Mouse (Mus musculus): ENCODE results near the gene Slc4a1.

Gene Slc4a1

GRCm38 (mm10) chr11:102375196-102376173, 9.5 kb upstream of the Slc4a1 start:
- no peak for DNase-seq (ENCODE audit: low spot score)

- no peak for DNase-seq (ENCODE audit: low spot score)
These were observed 8.2 kb upstream of the Slc4a1 start for GRCm38 (mm10) chr11:102374108-102374725.

GRCm38 (mm10) chr11:102373646-102374045, 7.6 kb upstream of the Slc4a1 start:
- no peak for DNase-seq (ENCODE audit: low spot score)

DNA sequence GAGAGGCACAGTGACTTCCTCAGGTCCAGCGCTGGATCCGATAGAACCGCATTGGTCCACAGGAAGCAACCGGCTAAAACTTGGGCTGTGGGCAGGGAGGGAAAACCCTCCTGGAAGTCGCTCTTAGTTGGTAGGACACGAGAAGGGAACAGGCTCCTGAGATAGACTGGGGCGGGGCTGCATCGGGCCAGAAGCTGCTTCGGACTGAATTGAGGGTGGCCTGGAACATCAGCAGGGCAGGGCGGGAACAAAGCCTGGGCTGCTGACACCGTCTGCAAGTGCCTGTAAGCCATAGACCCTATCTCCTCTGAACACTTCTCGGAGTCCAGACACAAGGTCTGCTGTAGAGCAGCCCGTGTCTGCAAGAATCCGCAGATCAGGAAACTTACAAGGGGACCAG, 6.9 kb upstream of the Slc4a1 start:
- DNase-seq (ENCODE audit: low spot score) = no peak

GRCm38 (mm10) chr11:102371926-102372685, 6.1 kb upstream of the Slc4a1 start:
- DNase-seq (ENCODE audit: low spot score) = no peak

DNA sequence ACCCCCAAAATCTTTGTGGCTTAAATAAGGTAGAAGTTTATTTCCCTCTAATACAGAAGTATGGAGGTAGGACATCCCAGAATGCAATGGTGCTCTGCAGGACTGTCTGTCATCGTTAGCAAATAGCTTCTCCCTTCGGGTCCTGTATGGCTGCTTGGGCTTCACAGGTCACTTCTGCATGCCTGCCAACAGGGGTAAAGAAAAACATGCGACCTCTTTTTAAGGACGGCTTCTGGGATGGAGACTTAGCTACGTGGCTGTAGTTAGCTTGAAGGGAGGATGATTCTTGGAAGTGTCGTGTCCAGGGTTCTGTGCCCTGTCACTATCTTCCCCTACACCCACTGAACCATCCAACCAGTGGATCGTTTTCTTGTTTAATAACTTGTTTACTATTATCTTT, 4.3 kb upstream of the Slc4a1 start:
- DNase-seq (ENCODE audit: low spot score) = no peak

GRCm38 (mm10) chr11:102369263-102369662, 3.3 kb upstream of the Slc4a1 start:
- DNase-seq (ENCODE audit: low spot score) = no peak

DNA sequence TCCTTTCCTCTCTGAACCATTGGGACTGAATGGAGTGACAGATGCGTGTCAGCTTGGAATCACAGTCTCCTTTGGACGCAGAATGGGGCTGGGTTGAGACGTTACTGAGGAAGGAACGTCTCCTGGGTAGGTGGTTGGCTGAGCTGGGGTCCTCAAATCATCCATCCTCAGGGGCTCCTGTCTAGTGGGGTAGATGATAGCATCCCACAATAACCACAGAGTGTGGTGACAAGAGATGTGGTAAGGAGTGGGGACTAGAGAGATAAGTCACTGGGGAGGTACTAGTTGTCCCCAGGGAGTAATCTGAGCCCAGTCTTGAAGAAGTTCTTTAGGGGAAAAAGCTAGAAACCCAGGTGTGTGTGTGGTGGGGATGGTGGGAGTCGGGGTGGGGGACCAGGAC, 2.3 kb upstream of the Slc4a1 start:
- no peak for DNase-seq (ENCODE audit: low spot score)

DNA sequence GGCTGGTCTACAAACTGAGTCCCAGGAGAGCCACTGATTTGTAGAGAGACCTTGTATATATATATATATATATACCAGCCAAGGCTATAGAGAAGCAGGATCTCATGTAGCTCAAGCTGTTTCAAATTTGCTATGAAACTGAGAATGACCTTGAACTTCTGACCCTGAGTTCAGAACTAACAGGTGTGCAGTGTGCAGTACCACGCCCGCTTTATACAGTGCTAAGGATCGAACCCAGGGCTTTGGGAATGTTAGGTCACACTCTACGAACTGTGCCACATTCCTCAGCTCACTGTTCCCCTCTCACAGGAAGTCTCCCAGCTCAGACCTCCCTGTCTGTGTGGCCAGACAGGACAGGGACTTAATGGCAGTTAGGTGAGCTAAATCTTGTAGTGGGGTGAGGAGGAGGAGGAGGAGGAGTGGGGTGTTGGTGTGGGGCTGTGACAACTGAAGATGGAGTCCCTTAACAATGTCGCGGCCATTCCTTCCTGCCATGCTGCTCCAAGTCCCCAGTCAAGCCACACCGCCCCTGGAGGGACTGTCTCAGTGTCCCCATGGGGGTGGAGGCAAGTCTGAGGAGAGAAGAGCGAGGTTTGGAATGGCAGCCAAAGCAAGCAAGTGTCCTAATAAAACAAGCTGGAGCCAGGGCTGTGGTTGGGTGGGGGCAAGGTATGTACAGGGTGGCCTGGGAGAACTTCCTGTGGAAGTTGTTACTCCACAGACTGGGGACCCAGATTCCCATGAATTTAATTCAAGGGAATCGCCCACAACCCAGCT, 1.7 kb upstream of the Slc4a1 start:
- DNase-seq (ENCODE audit: low spot score) = no peak

GRCm38 (mm10) chr11:102365699-102366098, 304 bp downstream of the Slc4a1 start:
- no peak for DNase-seq (ENCODE audit: low spot score)

GRCm38 (mm10) chr11:102364570-102365371, 1.2 kb downstream of the Slc4a1 start:
- no peak for DNase-seq (ENCODE audit: low spot score)

DNA sequence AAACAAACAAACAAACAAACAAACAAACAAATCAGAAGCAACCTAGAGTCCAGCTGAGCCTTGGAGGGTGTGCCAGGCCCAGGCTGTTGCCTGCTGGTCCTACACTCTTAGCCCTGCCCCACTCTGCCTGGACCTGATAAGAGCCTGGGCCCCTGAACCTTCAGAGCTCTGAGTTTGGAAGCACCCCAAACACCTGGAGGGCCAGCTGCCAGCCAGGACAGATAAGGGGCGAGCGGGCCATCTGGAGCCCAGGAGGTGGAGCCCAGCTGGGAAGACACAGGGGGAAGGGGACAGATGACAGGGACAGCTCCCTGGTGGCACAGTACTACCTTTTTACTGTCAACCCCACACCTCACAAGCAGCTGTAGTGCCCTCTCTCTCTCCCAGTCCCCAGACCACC, 2.4 kb downstream of the Slc4a1 start:
- no peak for DNase-seq (ENCODE audit: low spot score)

- DNase-seq (ENCODE audit: low spot score) = no peak
These were observed 4.1 kb downstream of the Slc4a1 start for GRCm38 (mm10) chr11:102361776-102362495.

GRCm38 (mm10) chr11:102358365-102358764, 7.6 kb downstream of the Slc4a1 start:
- DNase-seq (ENCODE audit: low spot score) = no peak

DNA sequence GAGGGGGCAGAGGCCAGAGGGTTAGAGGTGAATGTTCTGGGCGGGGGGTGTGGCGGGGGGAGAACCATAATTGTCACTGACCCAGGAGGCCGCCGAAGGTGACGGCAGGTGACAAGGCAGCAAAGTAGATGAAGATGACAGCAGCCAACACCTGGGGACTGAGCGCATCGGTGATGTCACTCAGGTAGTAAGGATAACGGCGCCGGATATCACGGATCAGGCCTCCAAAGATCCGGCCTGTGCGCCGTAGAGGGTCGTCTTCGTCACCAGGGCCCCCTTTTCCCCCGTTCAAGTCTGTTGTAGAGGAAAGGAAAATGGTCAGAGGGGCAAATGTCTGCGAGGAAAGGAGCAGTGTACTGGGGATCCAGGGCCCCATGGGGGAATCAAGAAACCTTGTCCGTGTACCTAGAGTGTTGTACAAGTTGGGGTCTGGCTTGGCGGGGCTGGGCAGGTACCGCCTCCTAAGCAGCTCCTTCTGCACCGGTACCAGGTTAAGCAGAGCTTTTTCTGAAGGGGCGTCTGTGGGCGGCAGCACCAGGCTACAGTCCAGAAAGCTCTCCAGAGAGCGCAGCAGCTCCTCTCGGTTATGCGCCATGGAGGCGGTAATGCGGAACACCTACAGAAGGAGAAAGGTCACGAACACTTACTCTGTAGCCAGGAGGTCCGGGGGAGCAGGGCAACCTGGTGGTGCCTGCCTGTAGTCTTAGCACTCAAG, 9.2 kb downstream of the Slc4a1 start:
- no peak for DNase-seq (ENCODE audit: low spot score)

DNA sequence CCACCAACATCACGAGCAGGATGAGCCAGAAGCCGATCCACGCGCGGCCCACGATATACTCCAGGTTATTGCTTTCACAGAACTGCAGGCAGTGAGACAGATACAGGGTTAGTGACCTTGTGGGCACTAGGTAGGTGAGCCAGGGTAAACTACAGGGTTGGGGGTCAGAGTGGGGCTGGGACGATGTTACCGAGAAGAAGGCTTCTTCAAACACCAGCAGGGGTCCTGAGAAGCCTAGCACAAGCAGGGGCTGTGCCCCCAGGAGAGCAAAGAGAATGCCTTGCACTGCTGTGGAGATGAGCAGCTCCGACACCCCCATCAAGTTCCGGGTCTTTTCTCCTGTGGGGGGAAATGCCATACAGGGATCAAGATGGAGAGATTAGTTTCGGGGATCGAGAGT, 9.8 kb downstream of the Slc4a1 start:
- no peak for DNase-seq (ENCODE audit: low spot score)

GRCm38 (mm10) chr11:102355501-102355900, 10.5 kb downstream of the Slc4a1 start:
- DNase-seq (ENCODE audit: low spot score) = no peak

DNA sequence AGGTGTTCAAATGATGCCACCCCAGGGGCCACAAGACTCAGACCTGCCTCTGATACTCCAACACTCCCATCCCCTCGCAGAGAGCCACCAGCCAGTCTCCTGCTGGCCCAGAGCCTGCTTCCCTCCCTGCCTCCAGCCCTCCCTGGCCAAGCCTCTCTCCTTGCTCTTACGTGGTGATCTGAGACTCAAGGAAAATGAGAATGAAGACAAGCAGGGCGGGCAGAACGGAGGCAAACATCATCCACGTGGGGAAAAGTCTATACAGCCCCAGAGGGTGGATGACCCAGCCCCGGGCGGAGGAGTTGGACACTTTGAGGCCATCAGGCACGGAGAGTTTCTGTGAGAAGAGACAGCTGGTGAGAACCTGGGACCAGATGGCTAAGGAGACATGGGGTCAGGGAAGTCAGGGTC, 13.0 kb downstream of the Slc4a1 start:
- no peak for DNase-seq (ENCODE audit: low spot score)

- no peak for DNase-seq (ENCODE audit: low spot score)
These were observed 13.6 kb downstream of the Slc4a1 start for GRCm38 (mm10) chr11:102352378-102352777.
